In the genomic region with DNA sequence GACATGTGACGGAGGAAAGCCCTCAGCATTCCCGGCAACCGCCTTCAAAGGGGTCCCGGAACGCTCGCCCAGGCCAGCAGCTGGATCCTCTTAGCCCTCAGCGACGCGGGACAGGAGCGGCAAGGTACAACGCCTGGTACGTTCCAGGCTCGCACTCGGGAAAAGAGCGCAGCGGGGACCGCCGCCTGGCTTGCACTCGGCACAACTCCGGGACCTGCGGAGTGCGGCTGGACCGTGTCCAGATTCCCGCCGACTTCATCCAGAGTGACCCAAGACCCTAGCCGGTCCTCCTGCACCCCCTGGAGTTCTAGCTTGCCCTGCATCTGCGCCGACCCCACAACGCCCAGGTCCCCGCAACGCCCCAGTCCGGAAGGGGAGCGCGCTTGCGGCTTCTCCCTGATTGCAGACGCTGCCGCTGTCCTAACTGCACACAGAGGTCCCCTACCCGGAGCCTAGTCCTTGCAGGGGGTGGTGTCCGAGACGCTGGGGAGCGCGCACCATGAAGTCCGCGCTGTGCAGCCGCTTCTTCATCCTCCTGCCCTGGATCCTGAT, we compare ENCODE assay signal across 8 mouse cellular contexts. TPM values are rescaled to one million over a fixed set of nuclear protein-coding genes. Genes with fewer than 3 reads are reported as not detected.
DNase-seq lines count a peak whose midpoint lies in the region; ATAC-seq and TF ChIP-seq lines count a peak whose summit lies in the region.

No protein-coding gene starts in this region.

- H3K27me3 ChIP-seq in intestine, postnatal 0 days (replicated peaks; ENCODE audit: control insufficient read depth, insufficient read depth, low read length), result peaks cover 46% of the 10 kb centered on the region
- peaks cover 38% of the 10 kb centered on the region for H3K27me3 ChIP-seq in limb, embryonic 14.5 days (ENCODE audit: control insufficient read depth, insufficient read depth, low read length)
- peaks cover 45% of the 10 kb centered on the region for H3K27me3 ChIP-seq in myocyte (ENCODE audit: control insufficient read depth, insufficient read depth, insufficient read length)

- H3K79me2 ChIP-seq in myocyte (ENCODE audit: control insufficient read depth, insufficient read depth), result no peaks in the 10 kb centered on the region

- no peak for TF ChIP-seq CTCF in intestine, postnatal 0 days (IDR thresholded peaks at IDR 0.05; ENCODE audit: low read depth)

- 0% methylated on average over 44 of the region's 45 CpGs for WGBS in intestine, postnatal 0 days
- WGBS in limb, embryonic 14.5 days, result under 1% methylated on average over 28 of the region's 45 CpGs

- H3K4me3 ChIP-seq in intestine, postnatal 0 days (ENCODE audit: low read depth, low read length), result peak overlapping the region; percentile 56
- peak overlapping the region; percentile 60 for H3K4me3 ChIP-seq in limb, embryonic 14.5 days (replicated peaks; ENCODE audit: low read length)
- H3K4me3 ChIP-seq in myocyte, result no peak overlapping the region

- peaks cover 6% of the 10 kb centered on the region; the same call in 1 of the 2 replicates for H3K4me1 ChIP-seq in intestine, postnatal 0 days (replicated peaks; ENCODE audit: control insufficient read depth, insufficient read depth, low read length)
- no peaks in the 10 kb centered on the region for H3K4me1 ChIP-seq in limb, embryonic 14.5 days (ENCODE audit: control insufficient read depth, insufficient read depth, low read length)

- H3K9ac ChIP-seq in intestine, postnatal 0 days (ENCODE audit: low read depth, low read length), result no peak overlapping the region; the same call in 1 of the 2 replicates
- H3K9ac ChIP-seq in limb, embryonic 14.5 days (ENCODE audit: low read depth, low read length, severe bottlenecking), result peak overlapping the region; percentile 48

- no peak for TF ChIP-seq POLR2A in limb, embryonic 14.5 days (IDR thresholded peaks at IDR 0.05; ENCODE audit: borderline replicate concordance, extremely low read depth, insufficient read depth, insufficient read length)
- no peak for TF ChIP-seq POLR2A in myocyte (IDR thresholded peaks at IDR 0.05; ENCODE audit: insufficient read length, low read depth)

- ATAC-seq in intestine, postnatal 0 days, result peak; percentile 48; the same call in 1 of the 2 replicates
- ATAC-seq in limb, embryonic 14.5 days (ENCODE audit: low FRiP score, low read depth), result no peak

- no peak overlapping the region for H3ac ChIP-seq in myocyte (ENCODE audit: control insufficient read depth, insufficient read length)

- no peak overlapping the region for H3K27ac ChIP-seq in intestine, postnatal 0 days (ENCODE audit: low read depth, low read length)
- H3K27ac ChIP-seq in limb, embryonic 14.5 days (replicated peaks; ENCODE audit: low read depth, low read length), result no peak overlapping the region

- no peaks in the 10 kb centered on the region for H3K9me3 ChIP-seq in intestine, postnatal 0 days (ENCODE audit: control insufficient read depth)
- H3K9me3 ChIP-seq in limb, embryonic 14.5 days (ENCODE audit: control insufficient read depth, low read length), result no peaks in the 10 kb centered on the region

- peak overlapping the region; percentile 94 for H3K4me2 ChIP-seq in intestine, postnatal 0 days (replicated peaks; ENCODE audit: low read depth)
- H3K4me2 ChIP-seq in limb, embryonic 14.5 days (replicated peaks; ENCODE audit: low read depth, low read length, severe bottlenecking), result peak overlapping the region; percentile 99
- peak overlapping the region; percentile 18 for H3K4me2 ChIP-seq in myocyte (ENCODE audit: low read depth)

- DNase-seq in right cerebral cortex, adult 2 months (ENCODE audit: low spot score in 2 of 2), result peak; percentile 30 to 39
- no peak for DNase-seq in right cerebral cortex, adult 18-20 months
- peak; percentile 72 to 73 for DNase-seq in cerebellum, postnatal 25 days
- peak; percentile 42 to 47 for DNase-seq in frontal cortex, postnatal 36 days (ENCODE audit: low spot score in 2 of 2)
- DNase-seq in limb, embryonic 14.5 days (ENCODE audit: low spot score), result peak; percentile 21
- peak; percentile 8 for DNase-seq in urinary bladder, postnatal 14 days (ENCODE audit: low spot score)

- H3K36me3 ChIP-seq in intestine, postnatal 0 days (ENCODE audit: control insufficient read depth, insufficient read depth), result no peaks in the 10 kb centered on the region
- no peaks in the 10 kb centered on the region for H3K36me3 ChIP-seq in limb, embryonic 14.5 days (ENCODE audit: control insufficient read depth, insufficient read depth, low read length)
- H3K36me3 ChIP-seq in myocyte (ENCODE audit: control insufficient read depth, insufficient read depth), result no peaks in the 10 kb centered on the region

TF ChIP-seq in myocyte, 11 proteins besides CTCF, POLR2A, EP300 and RAD21:
- no peak for TF ChIP-seq POLR2AphosphoS2 (IDR thresholded peaks at IDR 0.05; ENCODE audit: insufficient read length, low read depth)
- no peak for TF ChIP-seq MYOD1 (IDR thresholded peaks at IDR 0.05; ENCODE audit: control insufficient read depth in 1 of 3, insufficient read length in 2 of 3, low read depth in 2 of 3)
- TF ChIP-seq MAX (IDR thresholded peaks at IDR 0.05; ENCODE audit: low read depth), result no peak
- no peak for TF ChIP-seq TCF12 (IDR thresholded peaks at IDR 0.05; ENCODE audit: insufficient read depth, poor library complexity, severe bottlenecking)
- TF ChIP-seq E2F4 (IDR thresholded peaks at IDR 0.05; ENCODE audit: insufficient read depth), result no peak
- TF ChIP-seq SRF (IDR thresholded peaks at IDR 0.05; ENCODE audit: control insufficient read depth, insufficient read length, low read depth), result no peak
- TF ChIP-seq REST (IDR thresholded peaks at IDR 0.05; ENCODE audit: insufficient read depth, insufficient read length), result no peak
- no peak for TF ChIP-seq CEBPB (IDR thresholded peaks at IDR 0.05; ENCODE audit: insufficient read depth, poor library complexity, severe bottlenecking)
- no peak for TF ChIP-seq MYOG (IDR thresholded peaks at IDR 0.05; ENCODE audit: control insufficient read depth in 1 of 3, insufficient read depth in 1 of 3, insufficient read length in 2 of 3, low read depth in 2 of 3)
- no peak for TF ChIP-seq USF1 (IDR thresholded peaks at IDR 0.05; ENCODE audit: low read depth)
- no peak for TF ChIP-seq TCF3 (IDR thresholded peaks at IDR 0.05; ENCODE audit: insufficient read length, low read depth)

RNA-seq across cellular contexts. Expression of a gene that starts 0.7 kb away (rescaled TPM):
- 0.25 and 0.26 TPM in 2 replicates for polyA plus RNA-seq in intestine, postnatal 0 days (2015; fragmentation: Nextera tagmentation; extraction: Ambion mirVana)
- 1.2 and 1.8 TPM in 2 replicates for polyA plus RNA-seq in limb, embryonic 14.5 days (2012; rRNA removed)
- polyA plus RNA-seq in limb, embryonic 14.5 days (2014; fragmentation: Nextera tagmentation; extraction: Ambion mirVana), result 0.99 and 1.4 TPM in 2 replicates
- 0.22 TPM for polyA plus RNA-seq in myocyte (2012; fragmentation: generic; extraction: Trizol)

Comparison
In these comparisons a context has a peak if more than half of its experiments do, and no peak if none do; other contexts are left out.
1. H3K4me2 ChIP-seq: peak in every context shown above with its lines; median percentile 99 in limb, embryonic 14.5 days; 94 in intestine, postnatal 0 days; 18 in myocyte.